Comparison of ENCODE assay signal across 24 mouse cellular contexts in genomic region chr1:152458996-152459395, GRCm38 (mm10). TPM values are rescaled to one million over a fixed set of nuclear protein-coding genes. Genes with fewer than 3 reads are reported as not detected.
A peak's percentile ranks its signal among the peaks of the same experiment; 100 is the strongest.
DNase-seq lines count a peak whose midpoint lies in the region; ATAC-seq and TF ChIP-seq lines count a peak whose summit lies in the region.
"Had no signal": no experiment of that assay in that cellular context is flagged by ENCODE, and none has a peak within 500 bp of the region (broad histone marks: within the 10 kb centered on the region; RNA-seq: fewer than 3 reads in every experiment).

No protein-coding gene starts in this region.

- H3K27ac ChIP-seq in kidney, embryonic 14.5 days (ENCODE audit: low read depth, low read length): no peak overlapping the region
- H3K27ac ChIP-seq in limb, embryonic 14.5 days (replicated peaks; ENCODE audit: low read depth, low read length): no peak overlapping the region
- H3K27ac ChIP-seq in limb, embryonic 10.5 days: no peak overlapping the region
- no peak overlapping the region for H3K27ac ChIP-seq in embryonic facial prominence, embryonic 14.5 days (replicated peaks; ENCODE audit: low read depth, low read length)
- H3K27ac ChIP-seq: embryonic facial prominence, embryonic 12.5 days; forebrain, embryonic 10.5 days; heart, adult 2 months; heart, embryonic 15.5 days; hindbrain, embryonic 13.5 days; hindbrain, postnatal 0 days had no signal

- WGBS in kidney, embryonic 14.5 days: 85% methylated on average over 7 of the region's 7 CpGs
- 59% methylated on average over 7 of the region's 7 CpGs for WGBS in limb, embryonic 14.5 days
- 79% methylated on average over 7 of the region's 7 CpGs for WGBS in limb, embryonic 10.5 days
- WGBS in embryonic facial prominence, embryonic 14.5 days: 47% methylated on average over 7 of the region's 7 CpGs

- H3K27me3 ChIP-seq in kidney, embryonic 14.5 days (ENCODE audit: control insufficient read depth, insufficient read depth, low read length): no peaks in the 10 kb centered on the region
- H3K27me3 ChIP-seq in limb, embryonic 14.5 days (ENCODE audit: control insufficient read depth, insufficient read depth, low read length): no peaks in the 10 kb centered on the region
- no peaks in the 10 kb centered on the region for H3K27me3 ChIP-seq in limb, embryonic 10.5 days (ENCODE audit: low read depth, poor library complexity, severe bottlenecking)
- H3K27me3 ChIP-seq in embryonic facial prominence, embryonic 14.5 days (replicated peaks; ENCODE audit: control insufficient read depth, insufficient read depth, low read length): no peaks in the 10 kb centered on the region
- H3K27me3 ChIP-seq: embryonic facial prominence, embryonic 12.5 days; heart, embryonic 15.5 days had no signal

- H3K4me3 ChIP-seq in kidney, embryonic 14.5 days (ENCODE audit: low read length): no peak overlapping the region
- H3K4me3 ChIP-seq in limb, embryonic 14.5 days (replicated peaks; ENCODE audit: low read length): no peak overlapping the region
- H3K4me3 ChIP-seq in limb, embryonic 10.5 days: no peak overlapping the region
- no peak overlapping the region for H3K4me3 ChIP-seq in embryonic facial prominence, embryonic 14.5 days (ENCODE audit: low read depth, low read length)
- H3K4me3 ChIP-seq: embryonic facial prominence, embryonic 12.5 days; erythroblast, embryonic 14.5 days; forebrain, embryonic 10.5 days; heart, adult 2 months; heart, embryonic 15.5 days; hindbrain, embryonic 13.5 days had no signal

- no peak overlapping the region for H3K4me2 ChIP-seq in kidney, embryonic 14.5 days (replicated peaks; ENCODE audit: low read depth, low read length)
- no peak overlapping the region for H3K4me2 ChIP-seq in limb, embryonic 14.5 days (replicated peaks; ENCODE audit: low read depth, low read length, severe bottlenecking)
- H3K4me2 ChIP-seq in embryonic facial prominence, embryonic 14.5 days (ENCODE audit: low read depth, low read length): no peak overlapping the region
- H3K4me2 ChIP-seq: embryonic facial prominence, embryonic 12.5 days; heart, embryonic 11.5 days; heart, embryonic 15.5 days; hindbrain, embryonic 13.5 days had no signal

- H3K9me3 ChIP-seq in kidney, embryonic 14.5 days (ENCODE audit: control insufficient read depth, low read length): no peaks in the 10 kb centered on the region
- no peaks in the 10 kb centered on the region for H3K9me3 ChIP-seq in limb, embryonic 14.5 days (ENCODE audit: control insufficient read depth, low read length)
- no peaks in the 10 kb centered on the region for H3K9me3 ChIP-seq in limb, embryonic 10.5 days (replicated peaks)
- H3K9me3 ChIP-seq in embryonic facial prominence, embryonic 14.5 days (ENCODE audit: control insufficient read depth, low read length): no peaks in the 10 kb centered on the region
- H3K9me3 ChIP-seq: embryonic facial prominence, embryonic 12.5 days; forebrain, embryonic 10.5 days; heart, embryonic 15.5 days; hindbrain, embryonic 13.5 days had no signal

- H3K36me3 ChIP-seq in kidney, embryonic 14.5 days (ENCODE audit: control insufficient read depth, insufficient read depth, low read length): no peaks in the 10 kb centered on the region
- no peaks in the 10 kb centered on the region for H3K36me3 ChIP-seq in limb, embryonic 14.5 days (ENCODE audit: control insufficient read depth, insufficient read depth, low read length)
- H3K36me3 ChIP-seq in limb, embryonic 10.5 days: no peaks in the 10 kb centered on the region
- no peaks in the 10 kb centered on the region for H3K36me3 ChIP-seq in embryonic facial prominence, embryonic 14.5 days (ENCODE audit: control insufficient read depth, insufficient read depth, low read length)
- H3K36me3 ChIP-seq: embryonic facial prominence, embryonic 12.5 days; forebrain, embryonic 10.5 days; heart, embryonic 15.5 days; hindbrain, embryonic 13.5 days had no signal

- TF ChIP-seq POLR2A in limb, embryonic 14.5 days (IDR thresholded peaks at IDR 0.05; ENCODE audit: borderline replicate concordance, extremely low read depth, insufficient read depth, insufficient read length): no peak

- DNase-seq in kidney, adult 11 months: peak; percentile 60
- DNase-seq in limb, embryonic 14.5 days (ENCODE audit: low spot score): peak; percentile 27
- DNase-seq in limb, embryonic 10.5 days (ENCODE audit: low spot score): no peak
- DNase-seq in embryonic facial prominence, embryonic 14.5 days (ENCODE audit: low spot score): peak; percentile 62
- no peak for DNase-seq in retina, postnatal 1 day
- no peak for DNase-seq in left cerebral cortex, adult 8-10 months (ENCODE audit: low spot score in 2 of 2)
- DNase-seq: adrenal gland, adult 2 months; adrenal gland, postnatal 25 days; cerebellum, adult 11 months; cerebellum, adult 8-10 months; cerebellum, postnatal 36 days; gastrocnemius, postnatal 10 days; heart, adult 2 months; heart, postnatal 14 days had no signal

- no peak for ATAC-seq in kidney, embryonic 14.5 days (ENCODE audit: low FRiP score, low TSS enrichment)
- ATAC-seq in limb, embryonic 14.5 days (ENCODE audit: low FRiP score, low read depth): no peak
- ATAC-seq in embryonic facial prominence, embryonic 14.5 days (ENCODE audit: low read depth): peak; percentile 60; the same call in 1 of the 2 replicates
- ATAC-seq: forebrain, embryonic 14.5 days; hindbrain, postnatal 0 days had no signal

- H3K9ac ChIP-seq in kidney, embryonic 14.5 days (ENCODE audit: low read depth, low read length): no peak overlapping the region
- no peak overlapping the region for H3K9ac ChIP-seq in limb, embryonic 14.5 days (ENCODE audit: low read depth, low read length, severe bottlenecking)
- no peak overlapping the region for H3K9ac ChIP-seq in embryonic facial prominence, embryonic 14.5 days (ENCODE audit: low read depth, low read length)
- H3K9ac ChIP-seq: embryonic facial prominence, embryonic 12.5 days; heart, embryonic 15.5 days; hindbrain, embryonic 13.5 days had no signal

- no peaks in the 10 kb centered on the region for H3K4me1 ChIP-seq in kidney, embryonic 14.5 days (ENCODE audit: control insufficient read depth, insufficient read depth, low read length)
- H3K4me1 ChIP-seq in limb, embryonic 14.5 days (ENCODE audit: control insufficient read depth, insufficient read depth, low read length): peaks cover 9% of the 10 kb centered on the region; the same call in 1 of the 2 replicates
- no peaks in the 10 kb centered on the region for H3K4me1 ChIP-seq in limb, embryonic 10.5 days
- peaks cover 14% of the 10 kb centered on the region; the same call in 1 of the 2 replicates for H3K4me1 ChIP-seq in embryonic facial prominence, embryonic 14.5 days (ENCODE audit: control insufficient read depth, insufficient read depth, low read length)

RNA-seq across cellular contexts. Expression of gene Colgalt2, which starts 59.4 kb away (rescaled TPM):
- 1.0 and 1.3 TPM in 2 replicates for polyA plus RNA-seq in kidney, embryonic 14.5 days (2014; fragmentation: Nextera tagmentation; extraction: Ambion mirVana)
- 16.3 and 16.7 TPM in 2 replicates for polyA plus RNA-seq in limb, embryonic 14.5 days (2012; rRNA removed)
- polyA plus RNA-seq in limb, embryonic 14.5 days (2014; fragmentation: Nextera tagmentation; extraction: Ambion mirVana): 7.5 and 8.1 TPM in 2 replicates
- polyA plus RNA-seq in limb, embryonic 10.5 days (2016; fragmentation: Nextera tagmentation; extraction: Ambion mirVana): 1.0 and 1.4 TPM in 2 replicates
- 5.5 and 6.6 TPM in 2 replicates for polyA plus RNA-seq in embryonic facial prominence, embryonic 14.5 days (2014; fragmentation: Nextera tagmentation; extraction: Ambion mirVana)
- total RNA-seq in left cerebral cortex, adult 8-10 months (2022): 1 to 10 TPM; 5.0 to 6.4 (median 5.8) TPM
- total RNA-seq: hematopoietic stem cell, adult 5-6 weeks had no signal
- polyA plus RNA-seq: erythroblast, embryonic 14.5 days had no signal

Comparison
In these comparisons a context has a peak if more than half of its experiments do, and no peak if none do; other contexts are left out.
1. DNase-seq: peak in kidney, adult 11 months (single experiment), limb, embryonic 14.5 days (single experiment) and embryonic facial prominence, embryonic 14.5 days (single experiment); none in limb, embryonic 10.5 days (single experiment), retina, postnatal 1 day (single experiment) and left cerebral cortex, adult 8-10 months (0 of 2).